Mouse (Mus musculus) cerebellum, adult 2 months (tissue): ENCODE data around the gene Zfhx3.

Source experiments
- CTCF ChIP-seq: fragments of 200-500 bp; IDR thresholded peaks from 2 replicates; pipeline ENCODE4 v1.5.1; 2011; ENCODE audit warnings: low read depth, mild to moderate bottlenecking, control low read depth, low read length, moderate library complexity, borderline replicate concordance; ENCODE audit not compliant: insufficient read depth
- POLR2A ChIP-seq: fragments of 200-500 bp; IDR thresholded peaks from 2 replicates; pipeline ENCODE4 v1.6.1; 2011; ENCODE audit warnings: low read length, control low read depth, borderline replicate concordance; ENCODE audit not compliant: insufficient read depth

DNA sequence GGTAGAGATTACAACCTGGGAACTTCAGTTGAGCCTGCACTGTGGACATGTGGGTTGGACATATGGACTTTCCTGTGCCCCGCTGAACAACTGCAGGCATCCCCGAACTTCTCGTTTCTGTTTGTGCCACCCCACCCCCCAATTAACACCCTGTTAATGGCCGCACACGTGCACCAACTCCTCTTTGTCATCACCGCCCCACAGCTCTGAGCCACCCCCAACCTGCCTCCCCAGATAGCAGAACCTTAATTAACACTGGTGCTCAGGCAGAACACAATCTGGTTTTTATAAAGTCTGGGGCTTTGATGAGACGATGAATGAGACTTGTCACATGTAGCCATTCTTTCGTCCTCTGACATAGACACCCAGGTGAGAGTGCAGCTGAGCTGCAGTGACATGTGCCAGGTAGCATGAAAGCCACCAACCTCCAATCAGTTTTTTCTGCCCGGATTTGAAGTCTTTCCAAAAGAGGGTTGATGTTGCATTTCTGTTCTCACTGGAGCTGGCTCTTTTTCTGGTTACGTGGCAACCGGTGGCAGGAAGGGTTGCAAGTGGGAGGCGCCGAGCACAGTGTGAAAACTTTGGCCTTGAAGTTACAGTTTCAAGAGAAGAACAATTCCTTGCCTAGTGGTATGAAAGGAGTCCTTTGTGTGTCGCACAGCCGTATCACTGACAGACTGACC is 476.9 kb downstream of the Zfhx3 start:
- TF ChIP-seq CTCF (no peak), POLR2A (no peak)
